Mouse (Mus musculus) testis, adult 2 months (tissue): ENCODE measurements around the gene Tns2.

ENCODE experiments used
- CTCF ChIP-seq: fragments of 200-500 bp; IDR thresholded peaks from 2 replicates; pipeline ENCODE4 v1.5.1; 2012; ENCODE audit warnings: low read depth, mild to moderate bottlenecking, inconsistent platforms, low read length, moderate library complexity; ENCODE audit not compliant: control insufficient read depth, insufficient read depth, insufficient replicate concordance
- POLR2A ChIP-seq: fragments of 200-500 bp; IDR thresholded peaks from 2 replicates; pipeline ENCODE4 v1.6.1; 2012; ENCODE audit warnings: low read depth, mild to moderate bottlenecking, inconsistent platforms, low read length, moderate library complexity; ENCODE audit not compliant: control insufficient read depth

DNA sequence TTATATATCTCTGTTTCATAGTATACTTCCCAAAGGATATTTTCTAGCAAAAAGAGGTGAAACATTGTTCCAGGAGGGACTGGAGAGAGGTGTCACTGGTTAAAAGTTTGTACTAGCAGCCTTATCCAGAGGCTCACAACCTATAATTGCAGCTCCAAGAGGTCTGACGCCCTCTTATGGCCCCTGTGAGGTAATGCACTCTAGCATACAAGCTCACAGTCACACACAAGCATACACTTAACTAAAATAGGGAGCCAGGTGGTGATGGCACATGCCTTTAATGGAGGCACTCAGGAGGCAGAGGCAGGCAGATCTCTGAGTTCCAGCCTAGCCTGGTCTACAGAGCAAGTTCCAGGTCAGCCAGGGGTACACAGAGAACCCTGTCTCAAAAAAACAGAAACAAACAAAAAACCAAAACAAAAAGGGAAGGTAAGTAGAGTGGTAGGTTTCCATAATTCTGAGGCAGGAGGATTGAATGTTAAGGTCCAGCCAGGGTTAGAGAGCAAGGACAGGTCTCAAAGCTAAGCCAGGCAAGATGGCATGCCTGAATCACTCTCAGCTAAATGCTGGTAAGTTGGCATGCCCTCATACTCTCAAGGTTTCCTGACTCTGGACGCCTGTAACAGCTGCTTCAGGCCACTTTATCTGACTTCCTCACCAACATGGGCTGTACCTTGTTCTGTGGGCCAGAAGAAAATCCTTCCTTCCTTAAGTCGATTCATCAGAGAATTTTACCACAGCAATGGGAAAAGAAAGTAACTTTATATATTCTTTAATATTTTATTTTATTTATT, 63.9 kb downstream of the Tns2 start:
- TF ChIP-seq CTCF (no peak), POLR2A (no peak)
